Mouse (Mus musculus) thymus, adult 2 months (tissue): ENCODE results near the gene Colec11.

Experiments
- CTCF ChIP-seq: fragments of 200-500 bp; IDR thresholded peaks from 2 replicates; pipeline ENCODE4 v1.5.1; 2012; ENCODE audit warnings: mild to moderate bottlenecking, control low read depth, low read length, moderate library complexity, borderline replicate concordance; ENCODE audit not compliant: control insufficient read depth, poor library complexity, insufficient read depth; ENCODE audit errors: extremely low read depth
- POLR2A ChIP-seq: fragments of 200-500 bp; IDR thresholded peaks from 2 replicates; pipeline ENCODE4 v1.6.1; 2012; ENCODE audit warnings: mild to moderate bottlenecking, low read length, control low read depth, moderate library complexity; ENCODE audit not compliant: control insufficient read depth, poor library complexity, insufficient read depth; ENCODE audit errors: extremely low read depth

- no peak for TF ChIP-seq CTCF
- TF ChIP-seq POLR2A: no peak
Measured at GRCm38 (mm10) chr12:28622167-28622532, 1.0 kb downstream of the Colec11 start.
